Mouse (Mus musculus): ENCODE measurements at regions not wholly inside any gene's neighbourhood (a gene's known extent, or its start where the extent isn't known, plus 50 kb on each side); places are given as distances from the start of the nearest gene placed in this dataset.

DNA sequence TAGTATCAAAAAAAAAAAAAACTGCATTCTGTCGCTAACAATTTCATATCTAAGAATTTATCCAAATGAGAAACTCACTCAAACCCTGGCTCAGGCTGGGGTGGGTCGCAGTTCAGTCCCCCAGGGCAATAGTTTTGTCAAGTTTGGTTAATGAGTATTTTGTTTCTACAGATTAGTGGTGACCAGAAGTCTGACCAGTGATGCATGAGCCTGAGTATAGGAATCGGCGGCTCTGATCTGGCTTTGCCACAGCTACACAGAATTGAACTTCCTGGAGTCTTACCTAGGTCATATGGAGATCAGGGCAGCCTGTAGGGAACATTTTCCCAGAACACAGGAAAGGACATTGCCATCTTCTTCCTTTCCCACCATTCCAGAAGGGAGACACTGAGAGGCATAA lies 212.1 kb downstream of the Efnb2 start:
- no peak for TF ChIP-seq ZC3H11A (IDR thresholded peaks at IDR 0.05; ENCODE audit: borderline replicate concordance, low read depth, low read length)
- no peak for TF ChIP-seq HCFC1 (IDR thresholded peaks at IDR 0.05; ENCODE audit: borderline replicate concordance, insufficient read depth, low read length)
- no peak for TF ChIP-seq MAFK (IDR thresholded peaks at IDR 0.05; ENCODE audit: insufficient read depth, low read depth, low read length)

All from ES-E14 (cell line).